Mouse (Mus musculus) cortical plate, adult 2 months (tissue): ENCODE results near the gene Celsr2. TPM values are rescaled to one million over a fixed set of nuclear protein-coding genes. Genes with fewer than 3 reads are reported as not detected.

Source experiments
- H3K27ac ChIP-seq: fragments of 200-500 bp; 2 replicates; pipeline ENCODE4 v1.5.1; 2012; ENCODE audit warnings: low read length, control low read depth, inconsistent platforms; ENCODE audit not compliant: insufficient read depth
- H3K4me1 ChIP-seq: fragments of 200-500 bp; 2 replicates; pipeline ENCODE4 v1.6.1; 2011; ENCODE audit warnings: low read length; ENCODE audit not compliant: control insufficient read depth, insufficient read depth
- H3K4me3 ChIP-seq: fragments of 200-500 bp; 2 replicates; pipeline ENCODE4 v1.5.1; 2011; ENCODE audit warnings: mild to moderate bottlenecking, low read length, control low read depth; ENCODE audit not compliant: insufficient read depth
- CTCF ChIP-seq: fragments of 200-500 bp; IDR thresholded peaks from 2 replicates; pipeline ENCODE4 v1.5.1; 2011; ENCODE audit warnings: mild to moderate bottlenecking, control low read depth, low read length; ENCODE audit not compliant: insufficient read depth; ENCODE audit errors: extremely low read depth
- POLR2A ChIP-seq: fragments of 200-500 bp; IDR thresholded peaks from 2 replicates; pipeline ENCODE4 v1.6.1; 2011; ENCODE audit warnings: mild to moderate bottlenecking, low read length, control low read depth; ENCODE audit not compliant: insufficient read depth; ENCODE audit errors: extremely low read depth
- polyA plus RNA-seq: library from polyadenylated mRNA; depleted of rRNA; stranded (reverse); fragments of >200 nt; gene quantifications from 2 replicates; pipeline ENCODE4 v1.2.3, GENCODE M21; 2012

Celsr2 gene
- polyA plus RNA-seq, 1 experiment, result 61.5 TPM

DNA sequence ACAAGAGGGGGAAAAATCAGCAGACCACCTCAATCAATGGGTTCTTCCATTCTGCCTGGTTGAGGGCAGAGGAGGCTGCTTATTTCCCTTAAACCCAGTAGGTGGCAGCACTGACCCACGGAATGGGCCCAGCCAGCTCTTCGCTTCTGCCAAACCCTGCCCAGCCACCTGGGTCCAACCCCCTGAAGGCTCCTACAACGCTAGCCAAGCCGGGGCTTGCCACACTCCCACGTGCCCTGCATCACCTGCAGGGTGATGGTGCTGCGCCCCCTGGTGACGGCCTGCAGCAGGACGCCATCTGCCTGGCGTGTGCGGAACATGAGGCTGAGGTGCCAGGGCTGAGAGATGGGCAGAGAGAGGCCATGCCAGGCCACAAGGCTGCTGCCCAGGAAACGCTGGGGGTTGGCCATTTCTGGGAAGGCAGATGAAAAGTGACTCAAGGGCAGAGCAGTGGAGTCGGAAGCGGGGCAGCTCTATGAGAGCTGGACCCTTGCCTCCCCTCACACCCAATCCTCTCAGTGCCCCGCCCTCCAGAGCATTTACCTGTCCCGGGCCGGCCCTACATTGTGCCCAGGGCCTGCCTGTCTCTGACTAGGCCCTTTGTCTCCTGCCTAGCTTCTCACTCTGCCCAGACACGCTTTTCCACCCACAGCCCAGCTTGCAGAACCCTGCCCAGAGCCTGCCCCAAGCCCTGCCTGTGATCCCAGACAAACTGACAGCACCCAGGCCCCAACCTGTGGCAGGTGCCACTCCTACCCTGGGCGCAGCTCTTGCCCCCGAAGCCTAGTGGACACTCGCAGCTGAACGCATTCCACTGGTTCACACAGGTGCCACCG lies 13.4 kb downstream of the Celsr2 start:
- H3K27ac ChIP-seq, result no peak overlapping the region
- H3K4me3 ChIP-seq, result no peak overlapping the region
- H3K4me1 ChIP-seq, result peaks cover 6% of the 10 kb centered on the region; the same call in 1 of the 2 replicates
- TF ChIP-seq POLR2A, result no peak
- TF ChIP-seq CTCF, result peak; percentile 83

DNA sequence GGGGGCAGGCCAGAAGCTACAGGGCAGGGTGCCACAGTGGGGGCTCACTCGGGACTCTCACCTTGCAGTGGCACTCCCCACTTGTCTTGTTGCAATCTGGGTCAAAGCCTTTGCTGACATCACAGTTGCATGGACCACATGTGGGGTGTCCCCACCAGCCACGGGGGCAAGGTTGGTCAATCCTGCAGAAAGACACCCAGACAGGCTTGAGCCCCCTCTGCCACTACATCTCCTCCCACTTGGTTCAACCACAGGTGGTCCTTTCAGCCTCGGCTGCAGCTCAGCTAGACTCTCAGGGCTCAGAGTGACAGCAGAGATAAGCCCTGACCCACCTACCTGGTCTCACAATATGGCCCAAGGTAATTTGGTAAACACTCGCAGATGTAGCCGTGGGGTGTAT lies 14.9 kb downstream of the Celsr2 start:
- Histone ChIP-seq H3K4me1 (peaks cover 1% of the 10 kb centered on the region; the same call in 1 of the 2 replicates), H3K27ac (no peak overlapping the region), H3K4me3 (no peak overlapping the region)
- no peak for TF ChIP-seq POLR2A
- no peak for TF ChIP-seq CTCF

DNA sequence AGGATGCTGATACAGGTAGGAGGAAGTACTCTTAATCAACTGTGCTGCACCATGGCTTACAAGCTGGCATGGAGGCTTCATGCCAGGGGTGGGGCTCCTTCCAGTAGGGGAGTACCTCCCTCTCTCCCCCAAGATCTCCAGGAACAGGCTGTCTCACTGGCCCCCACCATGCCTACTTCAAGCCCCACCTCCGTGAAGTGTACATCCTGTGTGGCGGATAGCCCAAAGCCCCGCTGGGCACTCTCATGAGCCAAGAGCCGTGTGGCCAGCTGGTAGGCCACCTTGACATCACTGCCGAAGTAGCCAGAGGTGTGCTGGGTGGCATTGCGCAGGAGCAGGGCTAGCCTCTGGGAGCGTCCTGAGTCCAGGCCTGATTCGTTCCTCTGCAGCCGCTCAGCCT lies 17.1 kb downstream of the Celsr2 start:
- H3K4me1 ChIP-seq, result no peaks in the 10 kb centered on the region
- TF ChIP-seq CTCF (no peak), POLR2A (no peak)

DNA sequence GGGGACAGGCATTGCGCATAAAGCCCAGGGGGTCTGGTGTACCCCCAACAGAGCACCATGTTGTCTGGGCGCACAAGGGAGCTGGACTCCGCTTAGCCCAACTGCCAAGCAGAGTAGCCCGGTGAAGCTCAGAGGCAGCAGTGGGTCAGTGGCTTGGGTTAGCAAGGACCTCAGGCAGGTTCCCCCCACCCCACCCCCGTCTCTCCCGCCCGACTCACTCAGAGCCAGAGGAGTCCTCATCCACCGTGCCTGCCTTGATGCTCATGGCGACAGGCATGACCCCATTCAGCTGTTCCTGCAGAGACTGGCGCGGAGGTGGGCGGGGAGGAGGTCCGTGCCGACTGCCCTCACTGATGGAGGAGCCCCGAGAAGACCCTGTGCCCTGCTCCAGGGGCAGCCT lies 22.6 kb downstream of the Celsr2 start:
- no peak overlapping the region for H3K27ac ChIP-seq
- H3K4me3 ChIP-seq, result no peak overlapping the region
- TF ChIP-seq CTCF (no peak), POLR2A (no peak)
- H3K4me1 ChIP-seq, result no peaks in the 10 kb centered on the region

More for the DNA sequence above, 17.1 kb downstream of the Celsr2 start:
- H3K27ac ChIP-seq, result no peak overlapping the region
- no peak overlapping the region for H3K4me3 ChIP-seq

DNA sequence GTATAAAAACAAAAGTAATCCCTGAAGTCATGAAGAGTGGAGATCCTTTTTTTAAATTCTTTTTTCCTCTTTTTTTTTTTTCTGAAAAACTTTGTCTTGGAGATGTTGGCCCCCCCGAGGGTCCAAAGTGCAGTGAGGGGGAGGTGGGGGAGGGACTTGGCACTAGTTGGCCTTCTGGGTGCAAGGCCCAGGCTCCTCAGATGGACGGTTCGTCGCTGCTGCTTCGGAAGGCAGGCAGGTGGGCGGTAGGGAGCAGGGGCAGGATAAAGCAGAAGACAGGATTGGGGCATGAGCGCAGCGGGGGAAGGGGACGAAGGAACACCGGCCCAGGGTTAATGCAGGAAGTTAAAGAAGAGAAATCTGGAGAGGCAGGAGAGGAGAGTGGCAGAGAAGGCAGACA lies 23.1 kb downstream of the Celsr2 start:
- H3K4me3 ChIP-seq, result no peak overlapping the region
- TF ChIP-seq CTCF, result no peak
- TF ChIP-seq POLR2A, result no peak
- H3K4me1 ChIP-seq, result no peaks in the 10 kb centered on the region
- no peak overlapping the region for H3K27ac ChIP-seq

DNA sequence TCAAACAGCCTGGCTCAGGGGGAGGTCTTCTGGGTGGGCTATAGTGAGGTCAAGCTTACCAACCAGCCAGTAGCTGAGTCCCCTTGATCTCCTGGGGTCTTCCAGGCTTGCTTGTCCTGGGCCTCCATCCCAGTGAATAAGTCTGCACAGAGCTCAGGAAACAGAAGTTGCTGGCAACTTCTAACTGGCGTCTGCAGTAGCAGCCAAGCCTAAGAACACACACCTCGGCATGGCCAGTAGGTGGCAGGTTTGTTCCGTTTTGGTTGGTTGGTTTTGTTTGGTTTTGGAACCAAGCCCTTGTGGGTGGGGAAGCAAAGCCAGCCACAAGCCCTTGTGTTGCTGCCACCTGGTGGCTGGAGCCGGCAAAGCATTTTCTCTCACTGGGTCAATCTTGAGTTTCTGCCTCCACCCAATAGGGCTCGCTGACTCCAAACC lies 26.2 kb downstream of the Celsr2 start:
- Histone ChIP-seq H3K4me1 (peaks cover 4% of the 10 kb centered on the region; the same call in 1 of the 2 replicates), H3K27ac (no peak overlapping the region), H3K4me3 (no peak overlapping the region)
- TF ChIP-seq POLR2A (peak; percentile 36; the same call in 1 of the 2 replicates), CTCF (peak; percentile 95)

DNA sequence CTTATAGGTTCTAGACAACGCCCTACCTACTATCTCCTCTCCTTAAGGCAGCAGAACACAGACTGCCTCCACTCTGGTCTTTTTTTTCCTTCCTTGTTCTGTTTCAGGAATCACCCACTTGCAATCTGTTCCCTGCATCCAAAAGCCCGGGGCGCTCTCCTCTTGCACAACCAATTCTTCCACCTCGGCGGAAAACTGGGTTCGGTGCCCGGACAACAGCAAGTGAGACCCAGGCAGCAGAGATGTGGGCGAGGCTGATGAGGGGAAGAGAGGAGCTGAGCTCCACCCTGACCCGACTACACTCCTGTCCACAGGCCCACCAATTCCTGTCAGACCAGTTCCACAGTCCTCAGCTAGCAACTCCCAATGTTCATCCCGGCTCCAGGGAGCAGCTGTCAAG lies 29.2 kb downstream of the Celsr2 start:
- no peak for TF ChIP-seq POLR2A
- no peak for TF ChIP-seq CTCF
- Histone ChIP-seq H3K4me1 (peaks cover 6% of the 10 kb centered on the region), H3K27ac (peak overlapping the region; percentile 82), H3K4me3 (no peak overlapping the region)

DNA sequence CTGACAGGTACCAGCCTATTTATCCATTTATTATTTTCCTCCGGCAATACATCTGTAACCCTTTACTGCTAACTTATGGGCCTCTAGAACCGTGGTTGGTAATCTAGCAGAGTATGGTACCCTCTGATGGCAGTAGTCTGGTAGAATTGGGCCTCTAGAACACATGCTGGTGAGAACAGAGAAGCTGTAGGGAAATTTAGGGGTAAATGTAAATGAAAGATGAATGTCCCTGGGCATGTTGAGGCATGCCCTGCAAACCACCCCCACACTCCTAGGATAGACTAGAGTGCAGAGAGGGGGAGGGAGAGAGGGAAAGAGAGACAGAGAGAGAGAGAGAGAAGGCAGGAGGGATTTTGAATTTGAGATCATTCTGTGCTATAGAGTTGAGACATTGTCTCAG lies 30.9 kb downstream of the Celsr2 start:
- TF ChIP-seq CTCF, result no peak
- TF ChIP-seq POLR2A, result no peak
- H3K4me3 ChIP-seq, result no peak overlapping the region; the same call in 1 of the 2 replicates
- H3K4me1 ChIP-seq, result peaks cover 6% of the 10 kb centered on the region
- H3K27ac ChIP-seq, result no peak overlapping the region

DNA sequence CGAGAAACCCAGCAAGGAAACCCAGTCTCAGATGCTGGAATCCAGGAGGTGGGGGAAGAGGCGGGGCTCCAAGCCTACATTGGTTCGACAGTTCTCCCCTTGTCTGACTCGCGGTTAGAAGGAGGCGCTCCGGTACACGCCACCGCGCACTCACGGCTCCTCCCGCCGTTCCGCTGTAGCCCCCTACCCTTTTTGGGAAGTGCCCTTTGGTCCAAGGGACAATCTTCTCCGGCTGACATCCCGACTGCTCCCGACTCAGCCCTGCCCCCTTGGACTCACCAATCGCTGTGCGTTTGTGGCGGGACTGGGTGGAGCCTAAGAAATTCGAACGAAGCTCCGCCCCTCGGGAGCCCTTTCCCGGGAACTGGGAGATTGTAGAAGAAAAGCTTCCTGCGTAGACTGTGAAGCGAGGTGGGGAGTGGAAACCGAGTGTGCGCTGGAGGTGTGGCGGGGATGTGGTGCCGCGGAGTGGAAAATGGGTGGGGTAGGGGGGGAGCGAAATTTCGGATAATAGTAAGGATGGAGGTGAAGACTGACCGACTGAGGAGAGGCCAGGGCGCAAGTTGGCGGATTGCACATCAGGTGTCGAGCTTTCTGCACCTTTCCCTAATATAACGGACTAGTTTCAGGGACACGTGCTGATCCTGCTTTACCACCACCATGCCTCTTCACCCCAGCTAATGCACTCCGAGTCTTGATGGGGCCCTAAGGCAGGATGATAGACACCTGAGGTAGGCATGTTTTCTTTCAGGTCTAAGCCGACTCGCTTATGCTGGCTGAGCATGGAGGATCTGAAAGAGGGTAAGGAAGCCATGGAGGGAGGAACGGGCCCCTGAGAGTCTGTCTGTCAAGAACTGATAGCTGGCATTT lies 31.6 kb downstream of the Celsr2 start, which contains the start of gene Psrc1:
Gene Psrc1 (plus strand): TSS at position 355 of the 870 bp plus-strand sequence.
- TF ChIP-seq POLR2A (no peak), CTCF (no peak)
- H3K4me3 ChIP-seq, result peak within 1 kb of the TSS; percentile 54
- H3K27ac ChIP-seq, result no peak within 1 kb of the TSS
- H3K4me1 ChIP-seq, result peaks cover 8% of the 10 kb centered on the region

DNA sequence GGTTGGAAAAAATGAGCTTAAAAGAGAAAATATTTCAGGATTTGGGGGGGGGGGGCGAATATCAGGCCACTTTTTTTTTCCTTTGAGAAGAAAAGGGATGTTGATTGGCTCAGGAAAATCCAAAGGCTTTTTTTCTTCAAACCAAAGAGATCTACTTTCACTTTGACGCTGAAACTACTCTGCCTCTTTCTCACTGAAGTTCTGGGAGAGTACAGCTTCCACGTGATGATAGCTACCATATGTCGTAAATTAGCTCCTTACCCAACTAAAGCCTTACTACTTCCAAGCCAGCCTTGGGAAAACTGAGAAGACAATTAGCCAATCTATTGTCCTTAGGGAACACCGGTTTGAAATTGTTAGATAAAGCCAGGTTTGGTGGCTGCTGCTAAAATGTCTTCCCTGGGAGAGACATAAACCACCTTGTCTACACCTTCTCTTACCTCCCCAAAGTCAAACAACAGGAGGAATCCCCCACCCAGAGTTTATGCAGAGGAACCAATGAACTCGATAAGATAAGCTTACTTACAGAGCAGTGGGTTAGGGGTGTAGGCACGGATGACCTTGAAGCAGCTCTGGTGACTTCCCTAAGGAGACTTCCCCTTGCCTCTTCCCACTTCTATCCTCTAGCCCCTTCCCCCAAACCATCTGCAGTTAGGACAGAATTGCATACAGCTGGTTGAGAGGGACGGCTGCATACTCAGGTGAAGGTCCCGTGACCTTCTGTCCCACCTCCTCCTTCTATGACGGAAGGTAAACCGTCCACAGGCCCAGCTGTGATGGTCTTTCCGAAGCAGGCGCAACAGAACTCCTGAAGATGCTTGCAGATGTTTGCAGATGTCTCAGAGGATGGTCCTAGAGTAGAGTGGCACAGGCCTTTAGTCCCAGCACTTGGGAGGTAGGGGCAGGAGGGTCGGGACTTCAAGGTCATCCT lies 33.1 kb downstream of the Celsr2 start:
- H3K27ac ChIP-seq, result no peak overlapping the region
- TF ChIP-seq POLR2A, result no peak
- TF ChIP-seq CTCF, result no peak
- no peak overlapping the region for H3K4me3 ChIP-seq
- H3K4me1 ChIP-seq, result peaks cover 8% of the 10 kb centered on the region
